Mouse (Mus musculus) bone marrow macrophage, adult 2 months (primary cell): ENCODE data around the gene Aff3.

Experiments used
- CTCF ChIP-seq: IDR thresholded peaks from 2 replicates; pipeline ENCODE4 v1.5.1; 2012; ENCODE audit warnings: low read depth, mild to moderate bottlenecking, low read length, moderate library complexity
- POLR2A ChIP-seq: IDR thresholded peaks from 2 replicates; pipeline ENCODE4 v1.6.1; 2012; ENCODE audit warnings: mild to moderate bottlenecking, low read depth, low read length, borderline replicate concordance

GRCm38 (mm10) chr1:38369166-38369565, 295.6 kb downstream of the Aff3 start:
- TF ChIP-seq POLR2A (no peak), CTCF (no peak)
